In the genomic region with DNA sequence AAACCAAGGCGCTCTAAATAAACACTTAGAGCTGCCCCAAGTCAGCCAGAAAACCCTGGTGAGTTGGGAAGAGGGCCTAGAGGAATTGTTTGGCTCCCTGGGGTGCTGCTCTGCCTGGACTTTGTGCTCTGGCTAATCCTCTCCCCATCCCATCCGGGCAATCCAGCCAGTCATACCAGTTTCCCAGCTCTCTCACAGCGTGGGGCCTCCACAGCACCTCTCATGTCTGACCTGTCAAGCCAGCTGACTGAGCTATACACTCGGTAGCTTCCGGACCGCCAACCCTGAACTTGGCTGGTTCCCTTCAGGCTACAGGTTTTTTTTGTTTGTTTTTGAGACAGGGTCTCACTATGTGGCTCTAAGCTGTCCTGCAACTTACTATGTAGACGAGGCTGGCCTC, we compare ENCODE assay signal across 16 mouse cellular contexts. TPM values are rescaled to one million over a fixed set of nuclear protein-coding genes. Genes with fewer than 3 reads are reported as not detected.
DNase-seq lines count a peak whose midpoint lies in the region; ATAC-seq and TF ChIP-seq lines count a peak whose summit lies in the region.
"Had no signal": no experiment of that assay in that cellular context is flagged by ENCODE, and none has a peak within 500 bp of the region (broad histone marks: within the 10 kb centered on the region; RNA-seq: fewer than 3 reads in every experiment).

No protein-coding gene starts in this region.

- no peak overlapping the region for H3K9ac ChIP-seq in lung, postnatal 0 days (replicated peaks; ENCODE audit: low read depth)
- H3K9ac ChIP-seq in embryonic facial prominence, embryonic 15.5 days = no peak overlapping the region
- H3K9ac ChIP-seq in stomach, embryonic 14.5 days (replicated peaks; ENCODE audit: low read depth, low read length) = no peak overlapping the region
- H3K9ac ChIP-seq: heart, embryonic 13.5 days; liver, embryonic 15.5 days; midbrain, embryonic 15.5 days; neural tube, embryonic 13.5 days had no signal

- ATAC-seq in lung, postnatal 0 days = peak; percentile 35
- ATAC-seq in embryonic facial prominence, embryonic 15.5 days (ENCODE audit: insufficient number of reproducible peaks, low FRiP score, low TSS enrichment, low read depth) = no peak
- ATAC-seq in stomach, embryonic 14.5 days (ENCODE audit: insufficient number of reproducible peaks, insufficient read depth, low FRiP score, low read depth) = peak; percentile 79
- ATAC-seq: midbrain, embryonic 15.5 days had no signal

- H3K36me3 ChIP-seq in lung, postnatal 0 days (ENCODE audit: insufficient read depth, low read length) = no peaks in the 10 kb centered on the region
- no peaks in the 10 kb centered on the region for H3K36me3 ChIP-seq in embryonic facial prominence, embryonic 15.5 days
- H3K36me3 ChIP-seq in stomach, embryonic 14.5 days (ENCODE audit: control insufficient read depth, insufficient read depth, low read length) = no peaks in the 10 kb centered on the region
- H3K36me3 ChIP-seq: heart, embryonic 13.5 days; hindbrain, embryonic 10.5 days; liver, embryonic 15.5 days; midbrain, embryonic 15.5 days; neural tube, embryonic 13.5 days had no signal

- no peak overlapping the region for H3K4me3 ChIP-seq in lung, postnatal 0 days (ENCODE audit: low read depth, low read length)
- no peak overlapping the region for H3K4me3 ChIP-seq in embryonic facial prominence, embryonic 15.5 days (replicated peaks)
- no peak overlapping the region for H3K4me3 ChIP-seq in stomach, embryonic 14.5 days (ENCODE audit: low read depth, low read length)
- H3K4me3 ChIP-seq: heart, embryonic 13.5 days; hindbrain, embryonic 10.5 days; liver, embryonic 15.5 days; midbrain, embryonic 15.5 days; neural tube, embryonic 13.5 days had no signal

- no peaks in the 10 kb centered on the region for H3K27me3 ChIP-seq in lung, postnatal 0 days (replicated peaks; ENCODE audit: insufficient read depth, low read length)
- no peaks in the 10 kb centered on the region for H3K27me3 ChIP-seq in embryonic facial prominence, embryonic 15.5 days
- H3K27me3 ChIP-seq in stomach, embryonic 14.5 days (ENCODE audit: control insufficient read depth, insufficient read depth, low read length) = no peaks in the 10 kb centered on the region
- H3K27me3 ChIP-seq: heart, embryonic 13.5 days; liver, embryonic 15.5 days; midbrain, embryonic 15.5 days had no signal

- no peak for TF ChIP-seq EP300 in lung, postnatal 0 days (IDR thresholded peaks at IDR 0.05)

- peaks cover 9% of the 10 kb centered on the region for H3K4me1 ChIP-seq in lung, postnatal 0 days (ENCODE audit: insufficient read depth, low read depth, low read length)
- peaks cover 13% of the 10 kb centered on the region for H3K4me1 ChIP-seq in embryonic facial prominence, embryonic 15.5 days
- peaks cover 12% of the 10 kb centered on the region; the same call in 1 of the 2 replicates for H3K4me1 ChIP-seq in stomach, embryonic 14.5 days (ENCODE audit: control insufficient read depth, insufficient read depth, low read length)

- peak; percentile 35 for DNase-seq in lung, postnatal 0 days (ENCODE audit: low spot score)
- no peak for DNase-seq in lung, postnatal 36 days
- peak; percentile 28 for DNase-seq in embryo, embryonic 9.5 days (ENCODE audit: extremely low spot score)
- no peak for DNase-seq in cerebellum, adult 11 months
- DNase-seq in frontal cortex, postnatal 14 days (ENCODE audit: low spot score in 2 of 2) = no peak
- DNase-seq: adrenal gland, adult 2 months; cerebellum, postnatal 25 days; kidney, adult 2 months; right cerebral cortex, adult 18-20 months had no signal

- H3K4me2 ChIP-seq in lung, postnatal 0 days (replicated peaks; ENCODE audit: low read depth, low read length) = no peak overlapping the region
- no peak overlapping the region for H3K4me2 ChIP-seq in embryonic facial prominence, embryonic 15.5 days (replicated peaks)
- H3K4me2 ChIP-seq in stomach, embryonic 14.5 days (replicated peaks; ENCODE audit: low read depth, low read length) = no peak overlapping the region
- H3K4me2 ChIP-seq: heart, embryonic 13.5 days; liver, embryonic 15.5 days; midbrain, embryonic 15.5 days; neural tube, embryonic 13.5 days had no signal

- TF ChIP-seq CTCF in lung, postnatal 0 days (IDR thresholded peaks at IDR 0.05) = no peak

- no peaks in the 10 kb centered on the region for H3K9me3 ChIP-seq in lung, postnatal 0 days (ENCODE audit: low read length)
- 0 out of 2 replicates have a peak, but pooled peaks cover 1% of the 10 kb centered on the region for H3K9me3 ChIP-seq in embryonic facial prominence, embryonic 15.5 days (replicated peaks)
- no peaks in the 10 kb centered on the region for H3K9me3 ChIP-seq in stomach, embryonic 14.5 days (ENCODE audit: control insufficient read depth, low read depth, low read length)
- H3K9me3 ChIP-seq: liver, embryonic 15.5 days; midbrain, embryonic 15.5 days had no signal

- 15% methylated on average over 7 of the region's 7 CpGs for WGBS in lung, postnatal 0 days
- 18% methylated on average over 7 of the region's 7 CpGs for WGBS in embryonic facial prominence, embryonic 15.5 days
- 29% methylated on average over 7 of the region's 7 CpGs for WGBS in stomach, embryonic 14.5 days

- peak overlapping the region; percentile 38 for H3K27ac ChIP-seq in lung, postnatal 0 days (ENCODE audit: low read length)
- H3K27ac ChIP-seq in embryonic facial prominence, embryonic 15.5 days (replicated peaks) = peak overlapping the region; percentile 44; the same call in 1 of the 2 replicates
- peak overlapping the region; percentile 71 for H3K27ac ChIP-seq in stomach, embryonic 14.5 days (ENCODE audit: low read length)
- H3K27ac ChIP-seq: heart, embryonic 13.5 days; hindbrain, embryonic 10.5 days; liver, embryonic 15.5 days; midbrain, embryonic 15.5 days; neural tube, embryonic 13.5 days had no signal

RNA-seq across cellular contexts. Expression of gene Tex2, which starts 24.5 kb away (rescaled TPM):
- polyA plus RNA-seq in lung, postnatal 0 days (2015; fragmentation: Nextera tagmentation; extraction: Ambion mirVana) = 8.9 and 9.6 TPM in 2 replicates
- polyA plus RNA-seq in embryonic facial prominence, embryonic 15.5 days (2015; fragmentation: Nextera tagmentation; extraction: Ambion mirVana) = 11.7 and 11.9 TPM in 2 replicates
- 9.8 and 11.7 TPM in 2 replicates for polyA plus RNA-seq in stomach, embryonic 14.5 days (2014; fragmentation: Nextera tagmentation; extraction: Ambion mirVana)

Comparison
In these comparisons a context has a peak if more than half of its experiments do, and no peak if none do; other contexts are left out.
1. DNase-seq: peak in lung, postnatal 0 days (single experiment) and embryo, embryonic 9.5 days (single experiment); none in lung, postnatal 36 days (single experiment), cerebellum, adult 11 months (single experiment) and frontal cortex, postnatal 14 days (0 of 2).
2. Peak in every context shown above with its lines, with median percentiles within 50 percentile points of each other: H3K27ac ChIP-seq.